In genomic region chr9:103558240-103558639, GRCm38 (mm10) we compare ENCODE assay signal across 12 mouse cellular contexts.
DNase-seq lines count a peak whose midpoint lies in the region; ATAC-seq and TF ChIP-seq lines count a peak whose summit lies in the region.
"Had no signal": no experiment of that assay in that cellular context is flagged by ENCODE, and none has a peak within 500 bp of the region (broad histone marks: within the 10 kb centered on the region; RNA-seq: fewer than 3 reads in every experiment).

No protein-coding gene starts in this region.

- H3K4me2 ChIP-seq in heart, embryonic 15.5 days: no peak overlapping the region
- no peak overlapping the region for H3K4me2 ChIP-seq in myocyte (ENCODE audit: low read depth)
- H3K4me2 ChIP-seq: limb, embryonic 12.5 days; stomach, embryonic 15.5 days had no signal

- no peak for ATAC-seq in heart, embryonic 15.5 days (replicated peaks; ENCODE audit: insufficient number of reproducible peaks, insufficient read depth, low FRiP score, low read depth)

- no peak overlapping the region for H3ac ChIP-seq in myocyte (ENCODE audit: control insufficient read depth, insufficient read length)

- no peak overlapping the region for H3K9ac ChIP-seq in heart, embryonic 15.5 days
- H3K9ac ChIP-seq: limb, embryonic 12.5 days; stomach, embryonic 15.5 days had no signal

- no peak for TF ChIP-seq POLR2A in myocyte (IDR thresholded peaks at IDR 0.05; ENCODE audit: insufficient read length, low read depth)

- DNase-seq in heart, embryonic 10.5 days (ENCODE audit: low spot score): no peak
- DNase-seq in cerebellum, postnatal 10 days: peak; percentile 84 to 86
- peak; percentile 83 for DNase-seq in layer of hippocampus, adult 9-11 months
- DNase-seq in urinary bladder, postnatal 14 days (ENCODE audit: low spot score): no peak
- no peak for DNase-seq in kidney, postnatal 25 days
- DNase-seq in gastrocnemius, adult 8-10 months (ENCODE audit: low spot score in 2 of 2): no peak
- DNase-seq: adrenal gland, postnatal 10 days; heart, postnatal 4 days had no signal

- H3K79me2 ChIP-seq in myocyte (ENCODE audit: control insufficient read depth, insufficient read depth): no peaks in the 10 kb centered on the region

- peaks cover 25% of the 10 kb centered on the region for H3K4me1 ChIP-seq in heart, embryonic 15.5 days (replicated peaks)
- peaks cover 33% of the 10 kb centered on the region for H3K4me1 ChIP-seq in heart, embryonic 10.5 days

- H3K36me3 ChIP-seq in heart, embryonic 15.5 days: no peaks in the 10 kb centered on the region
- H3K36me3 ChIP-seq in heart, embryonic 10.5 days: peaks cover 7% of the 10 kb centered on the region; the same call in 1 of the 2 replicates
- no peaks in the 10 kb centered on the region for H3K36me3 ChIP-seq in myocyte (ENCODE audit: control insufficient read depth, insufficient read depth)
- H3K36me3 ChIP-seq: limb, embryonic 12.5 days; stomach, embryonic 15.5 days had no signal

- no peaks in the 10 kb centered on the region for H3K9me3 ChIP-seq in heart, embryonic 15.5 days (replicated peaks)
- H3K9me3 ChIP-seq in heart, embryonic 10.5 days: no peaks in the 10 kb centered on the region
- H3K9me3 ChIP-seq: limb, embryonic 12.5 days; stomach, embryonic 15.5 days had no signal

- 63% methylated on average over 7 of the region's 7 CpGs for WGBS in heart, embryonic 15.5 days
- WGBS in heart, embryonic 10.5 days: 70% methylated on average over 7 of the region's 7 CpGs

- H3K27me3 ChIP-seq in heart, embryonic 15.5 days: no peaks in the 10 kb centered on the region
- no peaks in the 10 kb centered on the region for H3K27me3 ChIP-seq in heart, embryonic 10.5 days (ENCODE audit: insufficient read depth, poor library complexity, severe bottlenecking)
- H3K27me3 ChIP-seq in myocyte (ENCODE audit: control insufficient read depth, insufficient read depth, insufficient read length): peaks cover 23% of the 10 kb centered on the region
- H3K27me3 ChIP-seq: limb, embryonic 12.5 days; stomach, embryonic 15.5 days had no signal

- H3K27ac ChIP-seq in heart, embryonic 15.5 days: peak overlapping the region; percentile 37
- no peak overlapping the region for H3K27ac ChIP-seq in heart, embryonic 10.5 days
- H3K27ac ChIP-seq: limb, embryonic 12.5 days; stomach, embryonic 15.5 days had no signal

- H3K4me3 ChIP-seq in heart, embryonic 15.5 days: no peak overlapping the region
- H3K4me3 ChIP-seq in heart, embryonic 10.5 days: no peak overlapping the region
- no peak overlapping the region for H3K4me3 ChIP-seq in myocyte
- H3K4me3 ChIP-seq: limb, embryonic 12.5 days; stomach, embryonic 15.5 days had no signal

TF ChIP-seq in myocyte, 11 proteins besides CTCF, POLR2A, EP300 and RAD21:
- TF ChIP-seq MYOG (IDR thresholded peaks at IDR 0.05; ENCODE audit: control insufficient read depth in 1 of 3, insufficient read depth in 1 of 3, insufficient read length in 2 of 3, low read depth in 2 of 3): no peak
- no peak for TF ChIP-seq TCF3 (IDR thresholded peaks at IDR 0.05; ENCODE audit: insufficient read length, low read depth)
- 0 out of 2 replicates have a peak, but pooled peaks have one; percentile 13 for TF ChIP-seq CEBPB (IDR thresholded peaks at IDR 0.05; ENCODE audit: insufficient read depth, poor library complexity, severe bottlenecking)

Comparison
In these comparisons a context has a peak if more than half of its experiments do, and no peak if none do; other contexts are left out.
1. DNase-seq: peak in cerebellum, postnatal 10 days (2 of 2) and layer of hippocampus, adult 9-11 months (single experiment); none in heart, embryonic 10.5 days (single experiment), urinary bladder, postnatal 14 days (single experiment), kidney, postnatal 25 days (0 of 2) and gastrocnemius, adult 8-10 months (0 of 2).